Mouse (Mus musculus) brain, adult 2 months (tissue): ENCODE measurements at regions not wholly inside any gene's neighbourhood (a gene's known extent, or its start where the extent isn't known, plus 50 kb on each side); places are given as distances from the start of the nearest gene placed in this dataset.

ENCODE experiments used
- DNase-seq: peaks from one replicate; pipeline ENCODE4 v3.0.0; 2011; ENCODE audit warnings: low read depth, low spot score

DNA sequence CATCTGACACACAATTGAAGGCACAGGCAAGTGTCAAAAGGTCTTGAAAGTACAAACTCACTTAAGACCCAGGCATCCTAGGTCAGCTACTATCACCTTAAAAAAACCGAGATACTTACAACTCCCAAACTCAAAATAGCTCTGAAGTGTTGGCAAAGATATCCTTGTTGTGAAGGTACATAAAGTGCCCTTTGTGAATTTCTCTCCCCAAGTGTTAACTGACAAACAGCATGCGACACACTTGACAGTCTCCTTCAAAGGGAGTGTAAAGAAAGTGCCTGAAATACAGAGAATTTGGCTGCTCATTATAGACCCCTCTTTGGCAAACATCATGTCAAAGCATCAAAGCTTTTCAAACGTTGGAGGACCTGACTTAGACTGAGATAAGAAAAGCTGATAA is 2634.2 kb downstream of the 9330182O14Rik start:
- DNase-seq = no peak

DNA sequence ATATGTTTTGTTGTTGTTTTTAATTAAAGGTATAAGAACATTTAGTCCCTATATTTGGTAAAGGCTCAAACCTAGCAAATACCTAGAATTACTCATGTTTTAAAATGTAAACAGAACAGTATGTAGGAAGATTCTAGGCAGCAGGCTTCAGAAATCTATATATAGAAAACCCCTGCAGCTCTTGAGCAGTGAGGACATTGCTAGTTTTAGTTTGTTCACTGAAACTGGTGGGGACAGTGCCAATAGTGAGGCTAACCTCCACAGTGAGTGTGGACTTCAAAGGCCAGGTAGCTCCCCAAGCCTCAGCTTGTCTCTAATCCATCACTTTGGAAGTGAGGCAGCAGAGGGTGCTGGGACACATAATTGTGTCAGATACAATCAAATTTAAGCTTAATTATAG is 2645.7 kb downstream of the 9330182O14Rik start:
- DNase-seq = peak; percentile 6

GRCm38 (mm10) chr15:42801217-42801616 is 2667.1 kb downstream of the 9330182O14Rik start:
- DNase-seq = peak; percentile 19

- no peak for DNase-seq
These were observed 2676.8 kb downstream of the 9330182O14Rik start for GRCm38 (mm10) chr15:42810871-42811490.

DNA sequence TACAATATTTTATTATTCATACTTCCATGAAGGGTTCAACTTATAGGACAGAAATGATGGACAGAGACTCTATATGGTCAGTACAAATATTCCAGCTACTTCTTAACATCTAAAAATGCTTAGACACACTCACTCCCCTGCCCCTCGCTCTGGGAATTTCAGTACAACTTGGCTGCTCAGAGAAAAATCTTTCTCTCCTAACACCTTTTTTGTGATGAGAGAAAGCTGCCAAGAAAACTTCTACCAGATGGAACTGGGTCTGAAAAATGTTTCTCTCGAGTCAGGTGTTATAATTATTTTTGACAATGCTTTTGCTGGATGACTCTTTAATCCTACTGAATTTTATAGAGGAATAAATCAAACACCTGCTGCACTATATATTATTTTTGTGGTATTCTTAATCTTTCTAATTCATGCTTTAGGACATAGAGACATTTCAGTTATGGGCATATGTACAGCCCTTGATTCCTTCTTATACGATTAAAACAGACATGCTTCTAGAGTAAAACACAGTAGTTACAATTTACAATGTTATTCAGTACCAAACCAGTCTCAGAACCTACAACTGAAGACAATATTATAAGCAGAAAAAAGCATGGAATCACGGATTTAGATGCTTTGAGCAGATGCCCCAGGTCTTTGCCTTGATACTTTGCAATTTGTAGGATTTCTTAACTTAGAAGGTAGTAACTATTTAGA is 2681.0 kb downstream of the 9330182O14Rik start:
- DNase-seq = peak; percentile 76

DNA sequence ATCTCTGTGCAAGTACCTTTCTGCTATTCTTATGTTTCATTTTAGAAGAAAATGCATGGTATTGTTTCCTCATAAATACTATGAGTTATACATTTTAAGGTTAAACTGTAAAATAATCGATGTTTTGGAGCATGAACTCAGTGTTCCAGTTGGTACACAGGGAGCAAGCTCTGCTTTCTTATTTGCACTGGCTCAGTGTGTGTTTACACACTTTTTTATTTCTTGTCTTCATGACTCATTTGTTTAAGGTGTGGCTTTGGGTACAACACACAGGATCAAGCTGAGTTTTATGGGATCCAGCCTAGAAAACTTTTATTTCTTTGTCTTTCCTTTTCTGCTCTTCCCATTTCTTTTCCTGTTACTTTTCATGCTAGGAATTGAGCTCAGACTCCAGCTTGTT is 2704.7 kb downstream of the 9330182O14Rik start:
- no peak for DNase-seq

DNA sequence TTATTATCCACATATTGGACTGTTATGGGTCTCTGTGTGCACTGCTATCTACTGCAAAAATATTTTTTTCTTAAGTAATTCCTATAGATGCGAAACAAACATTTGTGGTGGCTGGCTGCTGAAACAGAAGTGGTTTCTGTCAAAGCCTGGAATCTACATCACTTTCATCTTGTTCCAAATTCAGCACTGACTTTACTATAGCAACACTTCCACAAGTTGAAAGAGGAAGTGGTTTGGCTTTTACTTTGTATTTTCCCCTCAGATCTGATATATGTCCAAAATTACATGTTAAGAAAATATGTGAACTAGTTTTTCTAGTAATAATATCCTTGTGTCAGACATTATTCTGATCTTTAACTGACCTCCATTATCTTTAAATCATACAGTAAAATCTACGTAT is 2715.8 kb downstream of the 9330182O14Rik start:
- DNase-seq = no peak

GRCm38 (mm10) chr15:42872491-42872890 is 2738.3 kb downstream of the 9330182O14Rik start:
- DNase-seq = no peak

DNA sequence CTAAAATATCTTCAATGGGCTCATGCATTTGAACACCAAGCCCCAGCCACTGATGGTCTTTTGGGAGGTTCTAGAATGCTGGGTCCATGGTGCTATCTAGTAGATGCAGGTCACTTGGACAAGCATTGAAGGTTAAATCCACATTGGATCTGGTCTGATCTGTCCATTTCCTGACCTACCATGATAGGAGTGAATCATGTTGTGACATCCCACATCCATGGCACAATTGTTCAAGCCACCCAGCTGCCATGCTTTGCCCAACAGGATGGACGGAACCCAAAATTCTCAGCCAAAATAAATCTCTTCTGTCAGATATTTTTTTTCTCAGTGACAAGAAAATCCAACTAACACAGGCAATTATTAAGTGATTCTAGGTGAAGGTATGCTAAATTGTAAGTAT is 2760.4 kb downstream of the 9330182O14Rik start:
- no peak for DNase-seq

DNA sequence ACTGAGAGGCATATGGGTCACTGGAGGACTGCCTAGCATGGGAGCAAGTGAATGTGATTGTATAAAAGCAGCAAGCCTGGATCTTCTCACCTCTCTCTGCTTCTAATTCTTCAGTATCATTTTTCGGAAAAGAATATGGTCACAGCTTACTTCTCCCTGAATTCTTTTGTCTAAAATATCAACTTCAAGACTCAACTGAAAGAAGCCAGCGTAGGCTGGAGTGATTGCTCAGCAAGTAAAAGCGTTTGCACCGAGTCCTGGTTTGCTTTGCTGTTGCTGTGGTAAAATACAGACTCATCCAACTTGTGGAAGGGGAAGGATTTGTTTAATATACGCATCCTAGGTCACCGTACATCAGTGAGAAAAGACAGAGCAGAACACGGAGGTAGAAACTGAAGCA is 2765.9 kb downstream of the 9330182O14Rik start:
- DNase-seq = peak; percentile 43

DNA sequence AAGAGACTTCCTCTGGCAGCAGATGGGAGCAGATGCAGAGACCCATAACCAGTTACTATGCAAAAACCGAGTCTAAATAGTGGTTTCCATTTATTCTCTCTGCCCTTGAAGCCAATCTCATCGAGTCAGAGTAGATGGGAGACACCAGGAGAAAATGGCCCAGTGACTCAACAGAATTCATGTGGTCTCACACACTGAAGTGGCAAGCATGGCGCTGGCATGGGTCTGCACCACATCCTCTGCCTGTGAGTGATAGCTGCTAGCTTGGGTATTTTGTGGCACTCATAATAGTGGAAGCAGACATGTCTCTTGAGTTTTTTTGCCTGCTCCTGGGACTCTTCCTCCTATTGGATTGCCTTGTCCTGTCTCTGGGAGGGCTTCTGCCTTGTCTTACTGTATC is 2767.6 kb downstream of the 9330182O14Rik start:
- DNase-seq = no peak

DNA sequence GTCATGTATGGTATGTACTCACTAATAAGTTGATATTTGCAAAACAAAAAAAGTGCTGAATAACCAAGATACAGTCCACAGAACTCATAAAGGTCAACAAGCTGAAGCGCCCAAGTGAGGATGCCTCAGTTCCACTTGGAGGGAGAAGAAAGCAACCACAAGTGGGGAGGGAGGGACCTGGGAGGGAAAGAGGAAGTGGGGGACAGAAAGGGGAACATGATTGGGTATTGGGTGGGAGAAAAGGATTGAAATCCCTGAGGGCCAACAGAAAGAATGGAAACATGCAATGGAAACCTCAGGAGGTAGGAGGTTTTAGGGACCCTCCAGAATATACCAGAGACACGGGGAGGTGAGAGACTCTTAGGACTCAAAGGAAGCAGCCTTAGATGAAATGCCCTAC is 2777.2 kb downstream of the 9330182O14Rik start:
- no peak for DNase-seq

GRCm38 (mm10) chr15:42912880-42913279 is 2778.7 kb downstream of the 9330182O14Rik start:
- DNase-seq = no peak

DNA sequence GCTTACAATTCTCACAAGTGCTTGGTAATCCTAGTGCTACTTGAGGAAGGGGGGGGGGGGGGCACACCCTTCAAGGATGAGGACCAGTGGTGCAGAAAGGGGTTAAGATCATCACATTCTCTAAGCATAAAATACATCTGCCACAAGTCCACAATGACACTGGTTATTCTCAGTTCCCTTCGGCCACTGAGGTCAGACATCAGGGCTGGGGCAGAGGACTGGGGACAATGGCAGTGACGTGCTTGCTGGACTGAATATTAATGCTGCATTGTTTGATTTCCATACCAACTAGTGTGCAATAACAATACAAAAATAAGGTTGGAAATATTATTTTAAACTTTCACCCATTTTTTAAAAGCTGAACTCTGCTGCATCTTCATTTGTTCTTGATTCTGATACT is 2779.1 kb downstream of the 9330182O14Rik start:
- peak; percentile 32 for DNase-seq

- peak; percentile 78 for DNase-seq
These were observed 2779.9 kb downstream of the 9330182O14Rik start for GRCm38 (mm10) chr15:42914099-42914498.

- no peak for DNase-seq
These were observed 2781.0 kb downstream of the 9330182O14Rik start for GRCm38 (mm10) chr15:42915195-42915594.

DNA sequence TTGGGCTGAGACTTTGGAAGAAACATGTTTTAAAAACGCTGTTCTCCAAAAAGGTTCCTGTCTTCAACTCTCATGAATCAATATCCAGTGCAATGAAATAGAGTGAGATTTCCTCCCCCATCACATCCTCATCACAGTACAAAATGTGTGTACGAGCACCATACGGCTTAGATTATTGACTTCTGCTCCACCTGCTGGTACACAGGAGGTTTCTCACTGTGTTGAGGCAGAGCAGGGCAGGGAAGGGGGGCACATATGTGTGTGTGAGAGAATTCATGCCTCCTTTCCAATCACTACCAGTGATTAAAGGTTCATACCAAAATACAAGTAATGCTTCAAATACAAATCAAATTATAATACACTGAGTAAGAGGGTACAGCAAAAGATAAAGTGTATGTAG is 2787.5 kb downstream of the 9330182O14Rik start:
- DNase-seq = peak; percentile 31

- peak; percentile 64 for DNase-seq
These were observed 2794.2 kb downstream of the 9330182O14Rik start for GRCm38 (mm10) chr15:42928331-42928730.

DNA sequence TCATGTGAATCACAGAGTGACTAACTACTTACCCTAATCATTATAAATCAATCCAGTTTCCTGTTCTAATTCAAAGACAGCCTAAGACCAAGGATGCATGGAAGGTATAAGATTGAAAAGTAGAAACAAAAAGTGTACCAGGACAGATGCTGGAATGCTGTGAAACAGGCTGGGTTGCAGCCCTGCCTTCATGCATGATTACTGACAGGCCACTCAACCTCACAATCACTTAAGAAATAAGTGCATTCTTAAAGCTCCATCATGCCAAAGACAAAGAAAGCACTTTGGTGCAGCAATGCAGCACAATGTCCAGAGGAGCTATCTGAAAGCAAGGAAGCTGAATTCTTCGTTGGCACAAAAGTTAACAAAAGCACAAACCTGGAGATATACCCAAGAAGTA is 2810.4 kb downstream of the 9330182O14Rik start:
- no peak for DNase-seq

DNA sequence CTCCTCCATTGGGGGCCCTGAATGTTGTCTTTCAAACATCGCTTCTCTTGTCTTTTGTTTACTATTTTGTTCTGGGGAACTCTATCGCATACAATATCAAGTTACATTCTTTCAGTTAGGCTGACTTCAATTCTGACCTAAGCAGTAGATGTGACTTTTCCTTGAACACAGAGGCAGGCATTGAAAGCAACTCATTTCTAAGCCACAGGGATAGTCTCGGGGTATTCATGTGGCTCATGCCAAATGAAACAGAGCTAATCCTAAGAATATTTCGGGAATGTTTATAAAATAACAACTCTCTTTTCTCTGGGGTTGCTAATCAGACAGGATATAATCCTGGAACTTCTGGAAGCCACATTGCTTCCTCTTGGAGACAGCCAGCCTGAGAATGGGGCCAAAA is 2821.0 kb downstream of the 9330182O14Rik start:
- no peak for DNase-seq

- DNase-seq = peak; percentile 81
These were observed 2828.7 kb downstream of the 9330182O14Rik start for GRCm38 (mm10) chr15:42962747-42963338.

GRCm38 (mm10) chr15:42965314-42965713 is 2831.1 kb downstream of the 9330182O14Rik start:
- DNase-seq = no peak
